Mouse (Mus musculus): ENCODE measurements around the gene Cobl. TPM values are rescaled to one million over a fixed set of nuclear protein-coding genes. Genes with fewer than 3 reads are reported as not detected.

Gene Cobl
- total RNA-seq, 2 experiments from 2014 or later = not detected

GRCm38 (mm10) chr11:12331997-12332396 is 132.8 kb downstream of the Cobl start:
- ATAC-seq (replicated peaks; ENCODE audit: low FRiP score, poor library complexity, severe bottlenecking) = no peak

GRCm38 (mm10) chr11:12321445-12321844 is 143.3 kb downstream of the Cobl start:
- ATAC-seq (replicated peaks; ENCODE audit: low FRiP score, poor library complexity, severe bottlenecking) = no peak

- no peak for ATAC-seq (replicated peaks; ENCODE audit: low FRiP score, poor library complexity, severe bottlenecking)
Observed at GRCm38 (mm10) chr11:12319318-12319717, 145.4 kb downstream of the Cobl start.

- ATAC-seq (replicated peaks; ENCODE audit: low FRiP score, poor library complexity, severe bottlenecking) = no peak
Observed at GRCm38 (mm10) chr11:12315670-12316069, 149.1 kb downstream of the Cobl start.

GRCm38 (mm10) chr11:12314278-12315043 is 150.3 kb downstream of the Cobl start:
- no peak for ATAC-seq (replicated peaks; ENCODE audit: low FRiP score, poor library complexity, severe bottlenecking)

- ATAC-seq (replicated peaks; ENCODE audit: low FRiP score, poor library complexity, severe bottlenecking) = no peak
Observed at GRCm38 (mm10) chr11:12311419-12311818, 153.3 kb downstream of the Cobl start.

- ATAC-seq (replicated peaks; ENCODE audit: low FRiP score, poor library complexity, severe bottlenecking) = no peak
Observed at GRCm38 (mm10) chr11:12309423-12310023, 155.2 kb downstream of the Cobl start.

GRCm38 (mm10) chr11:12304879-12305278 is 159.9 kb downstream of the Cobl start:
- no peak for ATAC-seq (replicated peaks; ENCODE audit: low FRiP score, poor library complexity, severe bottlenecking)

GRCm38 (mm10) chr11:12299701-12300446 is 164.9 kb downstream of the Cobl start:
- ATAC-seq (replicated peaks; ENCODE audit: low FRiP score, poor library complexity, severe bottlenecking) = no peak

GRCm38 (mm10) chr11:12291654-12291935 is 173.2 kb downstream of the Cobl start:
- ATAC-seq (replicated peaks; ENCODE audit: low FRiP score, poor library complexity, severe bottlenecking) = no peak

GRCm38 (mm10) chr11:12290911-12291653 is 173.7 kb downstream of the Cobl start:
- ATAC-seq (replicated peaks; ENCODE audit: low FRiP score, poor library complexity, severe bottlenecking) = no peak

- no peak for ATAC-seq (replicated peaks; ENCODE audit: low FRiP score, poor library complexity, severe bottlenecking)
Observed at GRCm38 (mm10) chr11:12285319-12286021, 179.3 kb downstream of the Cobl start.

GRCm38 (mm10) chr11:12280711-12281110 is 184.0 kb downstream of the Cobl start:
- ATAC-seq (replicated peaks; ENCODE audit: low FRiP score, poor library complexity, severe bottlenecking) = no peak

GRCm38 (mm10) chr11:12274276-12274675 is 190.5 kb downstream of the Cobl start:
- no peak for ATAC-seq (replicated peaks; ENCODE audit: low FRiP score, poor library complexity, severe bottlenecking)

GRCm38 (mm10) chr11:12273726-12274125 is 191.0 kb downstream of the Cobl start:
- ATAC-seq (replicated peaks; ENCODE audit: low FRiP score, poor library complexity, severe bottlenecking) = no peak

- ATAC-seq (replicated peaks; ENCODE audit: low FRiP score, poor library complexity, severe bottlenecking) = no peak
Observed at GRCm38 (mm10) chr11:12258411-12258810, 206.3 kb downstream of the Cobl start.

- ATAC-seq (replicated peaks; ENCODE audit: low FRiP score, poor library complexity, severe bottlenecking) = no peak
Observed at GRCm38 (mm10) chr11:12257324-12258118, 207.2 kb downstream of the Cobl start.

GRCm38 (mm10) chr11:12245327-12245915 is 219.3 kb downstream of the Cobl start:
- ATAC-seq (replicated peaks; ENCODE audit: low FRiP score, poor library complexity, severe bottlenecking) = no peak

GRCm38 (mm10) chr11:12236341-12236740 is 228.4 kb downstream of the Cobl start:
- no peak for ATAC-seq (replicated peaks; ENCODE audit: low FRiP score, poor library complexity, severe bottlenecking)
